Mouse (Mus musculus) ES-E14 (cell line): ENCODE data around the gene Dnm1. TPM values are rescaled to one million over a fixed set of nuclear protein-coding genes. Genes with fewer than 3 reads are reported as not detected.

Experiments used
- DNase-seq: peaks from one replicate; pipeline ENCODE4 v3.0.0-alpha.2; 2013; ENCODE audit warnings: low read depth, low spot score
- H3K27ac ChIP-seq: 2 replicates; pipeline ENCODE4 v1.5.1; 2012; ENCODE audit warnings: low read depth, mild to moderate bottlenecking, low read length, moderate library complexity, mixed read lengths; ENCODE audit not compliant: poor library complexity, insufficient read depth, severe bottlenecking
- H3K36me3 ChIP-seq: 2 replicates; pipeline ENCODE4 v1.6.1; 2012; ENCODE audit warnings: mild to moderate bottlenecking, low read length, moderate library complexity, mixed read lengths; ENCODE audit not compliant: control insufficient read depth, poor library complexity, insufficient read depth, severe bottlenecking
- H3K4me1 ChIP-seq, 2 experiments: fragments of 150-350 bp in 1 of 2; sonication (generic) in 1 of 2; 2 replicates each; pipeline ENCODE4 v1.6.1; 2012; ENCODE audit warnings: low read length in 2 of 2, mild to moderate bottlenecking in 1 of 2, mixed read lengths in 1 of 2; ENCODE audit not compliant: control insufficient read depth in 2 of 2, insufficient read depth in 2 of 2, poor library complexity in 1 of 2
- H3K4me3 ChIP-seq, 2 experiments: fragments of 150-350 bp in 1 of 2; sonication (generic) in 1 of 2; 2 replicates each; pipeline ENCODE4 v1.5.1; 2012; ENCODE audit warnings: low read length in 2 of 2, low read depth in 1 of 2, mild to moderate bottlenecking in 1 of 2, mixed read lengths in 1 of 2; ENCODE audit not compliant: insufficient read depth in 1 of 2, poor library complexity in 1 of 2, severe bottlenecking in 1 of 2
- H3K9ac ChIP-seq: 2 replicates; pipeline ENCODE4 v1.6.1; 2012; ENCODE audit warnings: low read depth, mild to moderate bottlenecking, low read length, mixed read lengths; ENCODE audit not compliant: poor library complexity, insufficient read depth, severe bottlenecking
- H3K9me3 ChIP-seq: fragments of 150-350 bp; sonication (generic); 2 replicates; pipeline ENCODE4 v1.6.1; 2012; ENCODE audit warnings: low read depth, mild to moderate bottlenecking, low read length; ENCODE audit not compliant: control insufficient read depth, insufficient read depth
- CHD2 ChIP-seq: IDR thresholded peaks from 2 replicates; pipeline ENCODE4 v1.6.1; 2014; ENCODE audit warnings: mild to moderate bottlenecking, low read depth, low read length, inconsistent platforms
- HCFC1 ChIP-seq: IDR thresholded peaks from 2 replicates; pipeline ENCODE4 v1.6.1; 2012; ENCODE audit warnings: low read length, inconsistent platforms, borderline replicate concordance; ENCODE audit not compliant: insufficient read depth
- MAFK ChIP-seq: IDR thresholded peaks from 2 replicates; pipeline ENCODE4 v1.6.1; 2014; ENCODE audit warnings: mild to moderate bottlenecking, low read depth, low read length, inconsistent platforms; ENCODE audit not compliant: insufficient read depth
- ZC3H11A ChIP-seq: IDR thresholded peaks from 2 replicates; pipeline ENCODE4 v1.6.1; 2012; ENCODE audit warnings: low read depth, mild to moderate bottlenecking, inconsistent platforms, low read length, borderline replicate concordance
- ZNF384 ChIP-seq: IDR thresholded peaks from 2 replicates; pipeline ENCODE4 v1.6.1; 2012; ENCODE audit warnings: low read depth, low read length, inconsistent platforms
- in situ Hi-C, 2 experiments: fragments of 600-800 bp; cut with MboI; formaldehyde crosslinking; loops; one replicate each; pipeline ENCODE4 v1.15.1; 2025; ENCODE audit warnings: low sequenced_read_pairs in 2 of 2, inconsistent platforms in 1 of 2; ENCODE audit not compliant: unreplicated experiment in 2 of 2
- total RNA-seq: library from RNA; depleted of rRNA; stranded (reverse); fragments of 300-350 nt; gene quantifications from 2 replicates; pipeline ENCODE4 v1.2.3, GENCODE M21; 2012

Dnm1 gene
- total RNA-seq, 1 experiment, result 1.5 TPM

DNA sequence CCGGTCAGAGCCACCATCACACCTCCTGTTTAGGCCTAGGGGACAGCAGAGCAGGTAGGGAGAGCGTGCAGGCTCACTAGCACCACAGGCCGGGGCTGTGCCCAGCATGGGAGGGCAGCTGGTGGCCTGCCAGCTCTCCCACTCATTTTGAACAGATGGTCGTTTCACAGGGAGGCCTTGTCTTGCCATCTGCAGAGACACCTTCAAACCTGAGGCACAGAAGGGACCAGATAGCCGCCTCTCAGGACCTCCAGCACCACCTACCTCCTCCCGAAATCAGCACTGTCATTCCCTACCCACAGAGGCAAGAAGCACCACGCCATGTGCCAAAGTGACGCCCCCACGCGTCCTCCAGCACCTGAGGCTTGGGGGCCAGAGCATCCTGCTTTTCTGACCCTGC lies 9.1 kb downstream of the Dnm1 start:
- in situ Hi-C loops, result no loop called here
- no peak overlapping the region for H3K27ac ChIP-seq
- DNase-seq, result no peak
- H3K4me3 ChIP-seq, result no peak overlapping the region
- peaks cover 0 to 13% of the 10 kb centered on the region in 2 experiments; a peak in 2 of 4 replicates for H3K4me1 ChIP-seq
- H3K36me3 ChIP-seq, result no peaks in the 10 kb centered on the region
- no peak overlapping the region for H3K9ac ChIP-seq
- no peaks in the 10 kb centered on the region for H3K9me3 ChIP-seq
- TF ChIP-seq ZC3H11A, result no peak
- TF ChIP-seq HCFC1, result no peak
- no peak for TF ChIP-seq CHD2
- TF ChIP-seq MAFK, result no peak
- TF ChIP-seq ZNF384, result no peak

DNA sequence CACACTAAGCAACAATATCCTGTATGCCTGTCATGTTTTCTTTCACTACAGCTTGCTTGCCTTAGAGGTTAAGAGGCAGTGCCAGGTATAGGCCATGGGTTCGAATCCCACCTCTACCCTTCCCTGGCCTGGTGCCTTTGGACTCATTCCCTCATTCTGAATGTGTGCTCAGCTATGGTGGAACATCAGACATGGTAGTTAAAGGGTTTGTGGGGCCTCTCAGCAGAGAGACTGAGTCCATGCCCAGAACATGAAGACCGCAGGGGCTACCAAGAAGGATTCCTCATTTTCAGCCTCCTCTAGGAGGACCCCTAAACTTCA lies 9.8 kb downstream of the Dnm1 start:
- DNase-seq, result no peak
- Histone ChIP-seq H3K4me3 (no peak overlapping the region), H3K9ac (no peak overlapping the region), H3K36me3 (no peaks in the 10 kb centered on the region), H3K9me3 (no peaks in the 10 kb centered on the region), H3K4me1 (peaks cover 0 to 6% of the 10 kb centered on the region in 2 experiments; a peak in 1 of 4 replicates), H3K27ac (no peak overlapping the region)
- TF ChIP-seq HCFC1, result no peak
- TF ChIP-seq ZNF384, result no peak
- no peak for TF ChIP-seq CHD2
- TF ChIP-seq ZC3H11A, result no peak
- TF ChIP-seq MAFK, result no peak
- in situ Hi-C loops, result no loop called here

DNA sequence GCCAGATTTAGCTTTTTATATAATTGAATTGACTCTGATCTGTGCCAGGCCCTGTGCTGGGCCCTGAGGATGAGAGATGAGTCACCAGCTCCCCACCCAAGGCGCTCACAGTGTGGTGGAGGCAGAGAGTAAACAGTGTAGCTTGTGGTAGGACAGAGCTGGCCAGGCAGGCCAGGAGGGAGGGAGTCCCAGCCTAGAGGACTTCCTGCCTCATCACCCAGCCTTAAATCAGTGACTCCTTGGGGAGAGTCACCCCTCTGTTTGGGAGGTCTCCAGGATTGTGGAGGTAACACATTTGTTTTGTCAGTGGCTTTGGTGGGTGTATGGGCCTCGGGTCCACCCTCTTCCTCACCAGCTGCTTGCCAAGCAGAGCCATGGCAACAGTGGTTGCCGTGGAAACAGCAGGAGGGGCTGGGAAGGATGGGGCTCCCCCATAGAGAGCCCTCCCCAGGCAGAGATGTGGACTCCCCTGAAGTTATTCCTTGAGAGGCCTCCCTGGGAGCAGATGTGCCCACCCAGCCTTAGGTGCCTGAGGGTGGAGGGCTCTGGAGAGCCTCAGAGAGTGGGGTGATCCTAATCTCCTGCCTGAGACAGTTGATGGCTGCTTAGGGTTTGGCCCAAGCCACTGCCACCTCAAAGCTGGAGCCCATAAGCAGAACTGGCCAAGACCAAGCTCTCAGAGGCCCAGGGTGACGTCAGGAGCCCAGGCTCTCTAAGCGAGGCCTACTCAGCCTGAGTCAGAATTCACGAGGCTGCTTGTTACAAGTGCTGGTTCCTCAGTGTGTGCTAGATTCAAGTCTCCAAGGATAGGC lies 10.4 kb downstream of the Dnm1 start:
- TF ChIP-seq ZC3H11A (no peak), ZNF384 (no peak), MAFK (no peak), CHD2 (no peak), HCFC1 (no peak)
- in situ Hi-C loops, result no loop called here
- no peak overlapping the region for H3K27ac ChIP-seq

DNA sequence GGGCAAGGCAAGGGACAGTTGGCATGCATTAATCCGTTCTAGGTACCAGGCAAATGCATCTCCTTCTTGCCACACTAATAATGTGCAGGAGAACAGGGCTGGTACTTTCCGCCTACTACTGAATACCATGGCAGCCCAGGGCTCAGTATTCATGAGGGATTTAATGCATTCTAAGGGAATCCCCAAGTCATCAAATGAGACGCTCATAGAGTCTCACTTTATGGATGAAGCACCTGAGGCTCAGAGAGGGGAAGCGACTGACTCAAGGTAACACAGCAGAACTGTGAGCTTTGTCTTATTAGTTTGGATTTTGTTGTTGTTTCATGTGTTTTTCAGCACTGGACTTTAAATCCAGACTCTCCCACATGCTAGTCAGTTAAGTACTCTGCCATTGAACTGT lies 11.1 kb downstream of the Dnm1 start:
- no peaks in the 10 kb centered on the region for H3K36me3 ChIP-seq
- H3K4me3 ChIP-seq, result no peak overlapping the region
- in situ Hi-C loops, result no loop called here
- H3K27ac ChIP-seq, result no peak overlapping the region
- DNase-seq, result no peak
- no peaks in the 10 kb centered on the region for H3K9me3 ChIP-seq
- no peak overlapping the region for H3K9ac ChIP-seq
- peaks cover 0 to 6% of the 10 kb centered on the region in 2 experiments; a peak in 1 of 4 replicates for H3K4me1 ChIP-seq
- no peak for TF ChIP-seq ZC3H11A
- no peak for TF ChIP-seq ZNF384
- no peak for TF ChIP-seq MAFK
- TF ChIP-seq HCFC1, result no peak
- TF ChIP-seq CHD2, result no peak

More for the DNA sequence above, 10.4 kb downstream of the Dnm1 start:
- H3K4me1 ChIP-seq, result peaks cover 0 to 5% of the 10 kb centered on the region in 2 experiments; a peak in 1 of 4 replicates
- no peak for DNase-seq
- H3K9ac ChIP-seq, result no peak overlapping the region
- no peaks in the 10 kb centered on the region for H3K9me3 ChIP-seq
- H3K36me3 ChIP-seq, result no peaks in the 10 kb centered on the region
- no peak overlapping the region for H3K4me3 ChIP-seq
